Mouse (Mus musculus): ENCODE measurements around the gene Rnf5.

The Rnf5 gene

DNA sequence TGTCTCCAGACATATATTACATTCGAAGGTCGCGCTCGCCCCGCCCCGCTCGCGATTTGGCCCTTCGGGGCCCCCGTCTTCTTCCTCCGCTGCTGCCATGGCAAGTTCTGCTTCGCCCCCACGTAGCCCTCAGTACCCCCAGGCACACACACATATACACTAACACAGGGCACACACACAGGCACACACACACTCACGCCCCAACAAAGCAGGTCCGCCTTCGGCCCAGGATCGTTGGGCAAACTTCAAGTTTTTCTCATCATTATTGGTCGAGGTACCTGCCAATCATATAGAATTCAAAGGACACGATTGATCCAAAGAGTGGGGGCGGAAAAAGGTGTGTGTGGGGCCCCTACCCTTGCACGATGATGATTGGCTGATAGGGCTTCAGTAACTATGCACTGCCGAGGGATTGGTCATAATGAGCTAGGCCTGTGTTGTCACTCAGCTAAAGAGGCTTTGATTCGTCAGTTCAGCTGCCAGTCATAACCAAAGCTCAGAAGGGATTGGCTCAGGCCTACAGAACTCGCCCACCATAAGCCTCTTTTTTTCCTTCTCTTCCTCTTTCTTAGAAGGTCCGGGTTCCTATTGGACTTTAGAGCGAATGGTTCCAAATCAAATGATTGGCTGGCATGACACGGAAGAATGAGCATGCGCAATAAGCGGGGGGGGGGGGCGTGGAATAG lies at the start of gene Rnf5:
TSS of gene Rnf5 (minus strand) at position 316 of the 686 bp plus-strand sequence.
- peak; percentile 100 for DNase-seq (ENCODE audit: low read depth, low spot score)

DNA sequence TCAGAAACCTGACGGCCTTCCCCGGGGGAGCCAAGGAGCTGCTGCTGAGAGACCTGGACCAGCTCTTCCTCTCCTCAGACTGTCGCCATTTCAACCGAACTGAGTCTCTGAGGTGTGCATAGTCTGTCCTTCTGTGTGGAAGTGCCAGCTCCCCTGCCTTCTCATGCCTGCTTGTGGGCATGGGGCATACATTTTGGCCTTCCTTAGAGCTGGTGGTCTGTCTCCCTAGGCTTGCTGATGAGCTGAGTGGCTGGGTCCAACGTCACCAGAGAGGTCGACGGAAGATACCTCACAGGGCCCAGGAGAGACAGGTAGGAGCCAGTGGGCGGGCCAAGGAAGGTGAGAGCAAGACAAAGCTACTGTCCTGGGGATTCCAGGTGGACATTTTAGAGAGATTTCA lies 49.5 kb upstream of the Rnf5 start:
- DNase-seq (ENCODE audit: low read depth, low spot score), result no peak

DNA sequence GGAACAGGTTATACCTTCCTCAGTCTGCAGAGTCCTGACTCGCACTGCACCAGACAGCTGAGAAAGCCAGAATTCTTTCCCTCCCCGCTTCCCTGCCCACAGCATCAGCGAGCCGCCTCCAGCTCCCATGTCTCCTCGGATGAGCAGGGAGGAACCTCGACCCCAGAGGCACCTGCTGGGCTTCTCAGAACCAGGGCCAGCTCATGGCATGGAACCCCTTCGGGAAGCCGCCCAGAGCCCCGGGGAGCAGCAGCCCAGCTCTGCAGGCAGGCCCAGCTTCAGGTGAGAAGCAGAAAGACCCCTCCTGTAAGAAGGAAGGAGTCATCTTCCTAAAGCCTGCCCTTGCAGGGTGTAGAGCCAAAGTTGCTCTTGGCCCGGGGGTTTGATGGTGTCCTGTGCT lies 49.1 kb upstream of the Rnf5 start:
- DNase-seq (ENCODE audit: low read depth, low spot score), result peak; percentile 22

DNA sequence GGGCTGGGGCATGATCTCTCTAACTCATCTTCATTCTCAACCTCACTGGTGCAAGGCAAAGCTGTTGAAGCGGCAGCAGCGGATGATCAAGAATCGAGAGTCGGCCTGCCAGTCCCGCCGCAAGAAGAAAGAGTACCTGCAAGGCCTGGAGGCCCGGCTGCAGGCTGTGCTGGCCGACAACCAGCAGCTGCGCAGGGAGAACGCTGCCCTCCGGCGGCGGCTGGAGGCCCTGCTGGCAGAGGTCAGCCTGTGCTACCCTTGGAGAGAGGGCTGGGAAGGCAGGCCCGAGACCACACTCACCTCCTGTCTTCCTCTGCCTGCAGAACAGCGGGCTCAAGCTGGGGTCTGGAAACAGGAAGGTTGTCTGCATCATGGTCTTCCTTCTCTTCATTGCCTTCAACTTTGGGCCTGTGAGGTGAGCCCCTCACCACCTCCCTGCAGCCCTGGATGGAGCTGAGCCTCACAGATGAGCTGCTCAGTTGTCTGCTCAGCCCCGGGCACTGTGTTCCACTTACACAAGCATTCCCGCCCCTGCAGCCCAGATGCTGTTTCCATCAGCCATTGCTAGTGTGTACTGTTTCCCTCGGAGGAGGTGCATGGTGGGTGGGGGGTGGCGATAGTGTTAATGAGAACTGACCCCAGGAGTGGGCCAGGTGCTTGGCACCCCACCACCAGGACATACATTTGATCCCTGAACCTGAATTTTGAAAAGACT lies 48.2 kb upstream of the Rnf5 start:
- peak; percentile 54 for DNase-seq (ENCODE audit: low read depth, low spot score)

DNA sequence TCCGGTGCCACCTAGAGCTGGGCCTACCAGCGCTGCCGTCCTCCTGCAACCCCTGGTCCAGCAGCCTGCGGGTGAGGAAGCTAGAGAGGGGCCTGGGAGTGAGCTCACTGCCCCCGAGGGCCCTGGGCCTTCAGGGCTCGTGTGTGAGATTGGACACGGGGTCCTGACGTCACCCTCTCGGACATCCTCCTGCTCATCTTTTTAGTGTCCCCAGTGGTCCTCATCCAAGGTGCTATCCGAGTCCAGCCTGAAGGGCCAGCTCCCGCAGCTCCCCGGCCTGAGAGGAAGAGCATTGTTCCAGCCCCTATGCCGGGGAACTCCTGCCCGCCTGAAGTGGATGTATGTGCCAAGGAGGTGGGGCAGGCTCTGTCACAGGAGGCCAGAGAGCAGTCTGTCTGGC lies 47.3 kb upstream of the Rnf5 start:
- no peak for DNase-seq (ENCODE audit: low read depth, low spot score)

DNA sequence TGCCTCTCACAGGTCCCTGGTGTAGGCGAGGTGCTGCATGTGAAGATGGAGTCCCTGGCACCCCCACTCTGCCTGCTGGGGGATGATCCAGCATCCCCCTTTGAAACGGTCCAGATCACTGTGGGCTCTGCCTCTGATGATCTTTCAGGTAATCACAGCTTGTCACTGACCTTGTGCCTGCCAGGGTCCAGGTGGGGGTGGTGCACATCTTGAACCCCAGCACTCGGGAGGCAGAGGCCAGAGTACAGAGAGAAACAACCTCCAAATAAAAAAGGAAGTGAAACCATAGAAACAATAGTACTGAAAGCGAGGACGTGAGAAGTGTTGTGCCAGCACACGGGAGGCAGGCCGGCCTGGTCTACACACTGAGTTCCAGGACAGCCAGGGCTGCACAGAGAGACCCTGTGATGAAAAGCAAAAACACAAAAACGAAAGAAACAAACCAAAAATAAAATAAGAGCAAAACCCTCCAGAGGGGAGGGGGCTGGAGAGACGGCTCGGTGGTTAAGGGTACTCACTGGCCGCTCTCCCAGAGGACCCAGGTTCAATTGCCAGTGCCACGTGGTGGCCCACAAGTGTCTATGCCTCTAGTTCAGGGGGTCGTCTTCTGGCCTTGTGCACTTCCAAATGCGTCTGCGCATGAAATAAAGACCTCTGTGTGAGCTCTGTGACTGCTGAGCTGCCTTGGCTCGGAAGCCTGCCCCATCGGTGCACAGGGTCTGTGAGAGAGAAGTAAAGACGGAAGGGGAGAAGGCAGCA lies 45.8 kb upstream of the Rnf5 start:
- DNase-seq (ENCODE audit: low read depth, low spot score), result no peak

DNA sequence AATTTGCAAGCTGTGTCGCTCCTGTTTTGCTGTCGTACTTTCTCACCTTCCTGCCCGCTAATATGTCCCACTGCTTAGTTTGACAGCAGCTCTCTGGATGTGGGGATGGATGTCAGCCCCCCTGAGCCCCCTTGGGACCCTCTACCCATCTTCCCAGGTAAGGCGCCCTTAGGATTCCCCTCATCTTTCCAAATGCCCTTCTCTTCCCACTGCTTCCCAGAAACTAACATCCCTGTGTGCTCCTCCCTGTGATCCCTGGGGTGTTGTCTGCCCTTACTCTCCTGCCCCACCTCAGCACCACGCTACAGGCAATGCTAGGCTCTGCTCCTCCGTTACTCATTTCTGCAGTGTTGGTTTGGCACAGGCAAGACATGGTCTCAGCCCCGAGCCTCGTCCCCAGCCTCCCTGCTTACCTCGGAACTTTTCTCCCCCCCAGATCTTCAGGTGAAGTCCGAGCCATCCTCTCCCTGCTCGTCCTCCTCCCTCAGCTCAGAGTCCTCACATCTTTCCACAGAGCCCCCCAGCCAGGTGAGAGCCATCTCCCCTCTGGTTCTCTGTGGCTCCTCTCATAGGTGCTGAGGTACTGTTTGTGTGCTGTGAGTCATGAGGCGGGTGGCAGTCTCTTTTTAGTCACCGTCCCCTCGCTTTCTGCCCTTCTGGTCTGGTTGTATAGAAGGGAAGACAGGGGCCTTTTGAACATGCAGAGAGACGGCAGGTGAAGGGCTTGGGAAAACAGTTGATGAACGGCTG lies 44.8 kb upstream of the Rnf5 start:
- no peak for DNase-seq (ENCODE audit: low read depth, low spot score)

DNA sequence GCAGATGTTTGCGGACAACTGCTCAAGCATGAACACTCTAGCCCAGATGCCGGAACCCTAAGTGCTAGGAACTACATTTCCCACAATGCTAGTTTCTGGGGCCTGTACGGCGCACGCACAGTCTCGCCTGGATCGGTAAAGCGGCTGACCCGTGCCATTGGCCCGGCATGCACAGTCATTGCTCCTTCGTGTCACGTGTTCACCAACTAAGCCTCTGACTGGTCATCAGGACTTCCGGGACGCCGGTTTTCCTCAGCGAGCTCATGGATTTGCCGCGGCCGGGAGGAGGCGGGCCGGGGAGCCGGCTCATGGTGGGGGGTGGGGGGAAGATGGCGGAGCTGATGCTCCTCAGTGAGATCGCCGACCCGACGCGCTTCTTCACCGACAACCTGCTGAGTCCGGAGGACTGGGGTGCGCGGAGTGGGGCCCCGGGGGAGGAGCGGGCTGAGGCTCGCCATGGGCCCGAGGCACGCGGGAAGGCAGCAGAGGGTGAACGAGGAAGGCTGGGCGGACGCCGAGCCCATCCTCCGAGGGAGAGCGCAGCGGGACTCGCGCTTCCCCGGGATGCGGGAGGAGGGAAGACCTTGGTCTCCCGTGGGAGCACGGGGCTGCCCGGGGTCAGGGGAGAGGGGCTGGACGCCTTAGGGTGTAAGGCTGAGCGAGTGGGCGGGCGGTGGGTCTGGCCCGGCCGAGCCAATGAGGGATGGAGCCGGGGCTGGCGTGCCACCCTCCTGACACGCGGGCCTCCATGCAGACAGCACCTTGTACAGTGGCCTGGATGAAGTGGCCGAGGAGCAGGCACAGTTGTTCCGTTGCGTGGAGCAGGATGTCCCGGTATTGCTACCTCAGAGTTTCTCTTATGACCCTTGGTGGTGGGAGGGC lies 43.7 kb upstream of the Rnf5 start, which contains the start of gene Atf6b:
TSS of gene Atf6b (plus strand) at position 241 of the 882 bp plus-strand sequence.
- DNase-seq (ENCODE audit: low read depth, low spot score), result peak; percentile 100

DNA sequence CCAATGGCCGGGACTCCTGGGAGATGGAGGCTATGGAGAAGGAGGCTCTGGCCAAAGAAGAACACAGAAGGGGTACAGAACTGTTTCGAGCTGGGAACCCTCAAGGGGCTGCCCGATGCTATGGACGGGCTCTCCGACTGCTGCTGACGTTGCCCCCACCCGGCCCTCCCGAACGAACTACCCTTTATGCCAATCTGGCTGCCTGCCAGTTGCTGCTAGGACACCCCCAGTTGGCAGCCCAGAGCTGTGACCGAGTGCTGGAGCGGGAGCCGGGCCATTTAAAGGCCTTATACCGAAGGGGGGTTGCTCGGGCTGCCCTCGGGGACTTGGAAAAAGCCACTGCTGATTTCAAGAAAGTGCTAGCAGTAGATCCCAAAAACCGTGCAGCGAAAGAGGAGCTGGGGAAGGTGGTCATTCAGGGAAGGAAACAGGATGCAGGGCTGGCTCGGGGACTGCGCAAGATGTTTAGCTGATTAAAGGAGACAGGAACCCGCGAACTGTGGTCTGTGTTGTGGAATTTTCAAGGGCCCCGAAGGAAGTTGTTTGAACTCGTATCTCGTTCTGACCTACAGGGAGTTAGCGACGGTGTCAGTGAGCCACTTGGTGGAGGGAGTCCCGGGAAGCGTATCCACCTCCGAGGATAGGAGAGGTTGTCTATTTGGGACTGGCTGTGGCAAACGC lies 42.5 kb upstream of the Rnf5 start:
- DNase-seq (ENCODE audit: low read depth, low spot score), result no peak

DNA sequence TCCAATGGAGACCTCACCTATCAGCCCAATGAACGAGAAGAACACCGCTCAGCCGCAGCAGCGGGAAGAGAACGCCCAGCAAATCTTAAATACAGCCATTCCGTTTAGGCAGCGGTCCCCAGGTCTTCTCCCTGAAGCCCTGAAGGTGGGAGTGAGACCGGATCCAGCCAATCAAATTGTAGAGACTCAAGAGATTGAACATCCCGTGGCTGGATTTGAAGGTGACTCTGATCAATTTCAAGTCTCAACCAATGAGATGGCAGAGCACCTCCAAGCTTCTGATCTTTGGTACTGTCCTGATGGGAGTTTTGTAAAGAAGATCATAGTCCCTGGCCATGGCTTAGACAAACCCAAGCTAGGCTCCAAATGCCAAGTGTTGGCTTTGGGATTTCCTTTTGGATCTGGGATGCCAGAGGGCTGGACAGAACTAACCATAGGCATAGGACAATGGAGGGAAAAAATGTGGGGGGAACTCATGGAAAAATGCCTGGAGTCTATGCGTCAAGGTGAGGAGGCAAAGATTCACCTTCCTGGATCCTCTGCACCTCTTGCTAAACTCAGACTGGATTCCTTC lies 41.9 kb upstream of the Rnf5 start:
- peak; percentile 37 for DNase-seq (ENCODE audit: low read depth, low spot score)

DNA sequence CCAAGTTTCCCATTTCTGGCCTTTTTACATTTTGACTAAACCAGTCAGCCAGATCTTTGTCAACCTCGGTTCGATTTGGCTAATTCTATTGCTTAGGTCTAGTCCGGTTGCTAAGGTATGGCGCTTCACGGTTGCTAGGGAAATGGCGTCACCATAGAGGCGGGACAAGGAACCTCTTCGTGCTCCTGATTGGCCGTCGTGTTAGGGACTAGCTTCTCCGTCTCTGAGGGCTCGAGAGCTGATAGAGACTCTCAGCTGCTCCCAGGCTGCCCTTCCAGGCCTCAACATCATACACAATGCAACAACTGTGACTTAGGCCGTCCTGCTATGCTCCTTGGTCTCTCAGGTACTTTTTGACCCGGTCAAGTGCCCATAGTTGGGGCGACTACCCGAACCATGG lies 41.1 kb upstream of the Rnf5 start, which contains the start of gene Fkbpl:
TSS of gene Fkbpl (plus strand) at position 157 of the 400 bp plus-strand sequence.
- DNase-seq (ENCODE audit: low read depth, low spot score), result peak; percentile 99

DNA sequence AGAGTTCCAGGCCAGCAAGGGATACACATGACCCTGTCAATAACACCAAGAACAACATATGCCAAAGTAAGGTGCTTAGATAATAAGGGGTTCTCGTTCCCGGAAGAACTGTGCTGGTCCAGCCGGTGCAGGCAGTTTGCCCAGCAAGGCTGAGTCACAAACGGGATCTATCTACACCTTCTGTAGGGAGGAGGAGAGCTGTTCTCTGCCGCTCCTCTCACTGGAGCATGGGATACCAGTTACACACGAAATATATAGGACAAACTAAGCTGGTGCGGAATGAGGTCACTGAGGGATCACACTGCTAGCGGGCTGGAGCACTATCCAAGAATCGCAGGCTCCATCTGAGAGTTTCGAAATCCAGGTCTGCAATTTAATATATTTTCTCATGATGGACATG lies 40.5 kb upstream of the Rnf5 start:
- DNase-seq (ENCODE audit: low read depth, low spot score), result peak; percentile 91

DNA sequence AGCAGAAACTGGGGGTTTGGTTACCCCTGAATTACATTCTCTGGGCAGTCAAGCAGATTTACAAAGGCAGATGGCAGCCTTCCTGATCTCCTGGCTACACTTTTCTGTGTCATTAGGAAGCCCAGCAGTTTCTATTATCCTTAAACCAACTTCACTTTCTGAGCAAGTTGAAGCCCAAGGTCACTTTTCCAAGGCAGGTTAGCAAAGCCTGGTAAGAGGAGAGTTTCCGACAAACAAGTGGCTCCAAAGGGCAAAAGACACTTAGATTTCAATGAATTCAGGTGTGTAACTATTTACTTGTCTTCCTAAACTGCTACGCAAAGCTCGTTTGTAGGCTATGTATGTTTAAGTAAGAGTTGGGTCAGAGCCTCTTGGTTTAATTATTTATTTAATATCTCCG lies 39.9 kb upstream of the Rnf5 start:
- DNase-seq (ENCODE audit: low read depth, low spot score), result no peak

DNA sequence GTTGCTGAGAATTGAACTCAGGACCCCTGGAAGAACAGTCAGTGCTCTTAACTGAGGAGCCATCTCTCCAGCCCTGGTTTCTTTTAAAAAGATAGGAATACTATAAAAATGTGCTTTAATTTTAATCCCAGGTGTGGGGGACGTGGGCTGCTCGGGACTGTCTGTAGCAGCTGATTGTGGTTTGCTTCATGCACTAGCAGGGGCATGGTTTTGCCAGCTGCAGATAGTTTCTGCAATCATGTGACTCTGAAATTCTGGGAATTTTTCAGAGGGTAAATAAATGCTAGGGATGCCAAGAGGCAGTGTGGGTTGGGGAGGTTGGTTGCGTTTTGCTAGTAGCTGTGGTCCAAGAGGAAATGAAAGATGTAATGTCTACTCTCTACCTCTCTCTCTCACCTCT lies 38.5 kb upstream of the Rnf5 start:
- no peak for DNase-seq (ENCODE audit: low read depth, low spot score)

DNA sequence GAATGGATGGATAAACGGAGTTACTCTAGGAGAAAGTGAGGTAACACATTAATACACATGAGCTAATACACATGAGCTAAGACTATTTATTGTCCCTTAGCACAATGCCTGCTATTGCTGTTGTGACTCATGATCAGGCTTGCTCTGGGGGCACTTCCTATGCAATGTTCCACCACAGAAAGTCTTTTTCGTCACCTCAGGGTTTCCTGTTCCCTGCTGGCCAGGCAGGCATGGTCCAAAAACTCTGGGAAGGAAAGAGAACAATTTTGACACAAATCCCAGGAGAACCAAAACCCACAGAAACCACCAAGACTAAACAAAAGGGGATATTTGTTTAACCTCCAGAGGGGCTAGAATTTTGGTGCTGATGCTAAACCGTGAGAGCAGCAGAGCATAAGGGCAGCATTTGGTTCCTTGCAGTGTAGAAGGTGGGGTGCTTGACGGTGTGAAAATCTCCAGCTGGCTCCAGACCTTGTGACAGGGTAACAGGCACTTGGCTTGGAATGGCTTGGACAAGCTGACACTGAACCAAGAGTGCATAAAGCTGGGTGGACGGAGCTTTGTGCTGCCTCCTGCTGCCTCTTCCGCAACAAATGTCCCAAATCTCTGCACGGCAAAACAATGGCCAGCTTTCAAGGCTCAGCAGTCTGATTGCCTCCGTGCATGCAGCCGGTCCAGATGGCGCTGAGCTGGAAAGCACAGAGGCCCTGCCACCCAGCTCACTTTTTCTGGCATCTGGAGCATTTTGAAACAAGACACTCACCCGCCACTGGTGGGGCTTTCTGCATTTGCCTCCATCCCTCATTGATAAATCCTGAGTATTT lies 37.5 kb upstream of the Rnf5 start:
- peak; percentile 99 for DNase-seq (ENCODE audit: low read depth, low spot score)

DNA sequence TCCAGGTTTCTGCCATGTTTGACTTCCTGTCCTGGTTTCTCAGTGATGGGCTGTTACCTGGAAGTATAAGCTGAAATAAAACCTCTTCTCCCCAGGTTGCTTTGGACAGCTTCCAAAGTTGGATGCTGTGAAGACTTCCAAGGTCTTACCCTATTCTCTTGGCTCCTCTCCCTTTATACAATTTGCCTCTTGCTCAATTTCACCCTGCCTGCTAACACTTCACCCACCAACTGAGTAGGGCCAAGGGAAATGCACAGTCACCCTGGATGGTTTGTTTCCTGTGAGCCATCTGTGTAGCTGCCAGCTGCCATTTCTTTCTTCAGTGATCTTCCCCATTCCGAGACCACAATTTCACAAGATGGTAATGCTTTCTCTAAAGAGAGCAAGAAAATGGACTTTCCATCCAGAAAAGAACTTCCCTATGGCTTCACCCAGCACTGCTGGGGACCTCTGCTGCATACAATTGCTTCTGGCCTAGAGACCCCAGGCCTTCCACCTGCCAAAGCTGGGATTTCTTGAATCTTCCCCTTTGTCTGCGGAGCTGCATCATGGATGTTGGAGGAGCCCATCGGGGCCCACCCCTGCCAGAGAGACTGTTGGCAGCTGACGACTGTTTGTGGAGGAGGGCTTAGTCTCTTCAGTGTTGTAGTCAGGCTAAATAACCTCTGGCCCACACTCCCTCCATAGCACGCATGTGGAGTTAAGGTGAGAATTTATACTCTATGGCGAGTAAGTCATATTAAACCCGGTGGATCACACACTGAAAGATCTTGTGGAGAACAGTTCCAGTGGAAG lies 36.2 kb upstream of the Rnf5 start:
- peak; percentile 41 for DNase-seq (ENCODE audit: low read depth, low spot score)

DNA sequence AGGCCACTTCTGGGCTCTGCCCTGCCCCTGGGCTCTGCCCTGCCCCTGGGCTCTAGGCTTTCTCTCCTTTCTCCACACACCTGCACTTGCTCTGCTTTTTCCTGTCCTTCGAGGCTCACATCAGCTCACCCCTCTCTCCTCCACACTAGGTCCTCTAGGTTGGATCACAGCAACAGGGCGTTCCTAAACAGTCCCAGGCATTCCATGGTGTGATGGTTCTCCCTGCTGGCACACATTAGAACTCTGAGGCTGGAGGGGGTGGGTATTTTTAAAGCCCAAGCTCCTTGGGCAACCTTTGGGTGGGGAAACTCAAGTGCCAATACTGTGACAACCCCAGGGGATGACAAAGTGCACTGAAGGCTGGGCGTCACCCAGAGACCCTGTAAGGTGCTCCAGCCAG lies 34.0 kb upstream of the Rnf5 start:
- DNase-seq (ENCODE audit: low read depth, low spot score), result no peak

DNA sequence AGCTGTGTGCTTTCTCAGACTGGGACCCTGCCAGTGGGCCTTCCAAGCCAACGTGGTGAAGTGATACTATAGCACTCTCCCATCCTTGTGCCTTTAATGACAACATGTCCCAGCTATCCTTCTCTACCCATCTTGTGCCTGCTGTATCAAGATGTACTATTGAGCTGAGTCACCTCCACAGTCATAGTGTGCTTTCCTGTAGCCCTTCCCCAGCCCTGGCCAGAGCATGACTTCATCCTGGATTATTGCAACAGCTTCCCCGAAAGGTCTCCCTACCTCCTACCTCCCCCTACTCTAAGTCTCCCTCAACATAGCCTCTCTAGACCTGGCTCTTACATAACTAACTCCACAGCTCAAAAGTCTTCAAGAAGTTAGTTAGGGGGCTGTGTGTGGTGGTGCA lies 32.2 kb upstream of the Rnf5 start:
- no peak for DNase-seq (ENCODE audit: low read depth, low spot score)
